Mouse (Mus musculus) forebrain, embryonic 12.5 days (tissue): ENCODE data around the gene Calcb. TPM values are rescaled to one million over a fixed set of nuclear protein-coding genes. Genes with fewer than 3 reads are reported as not detected.

Experiments used
- ATAC-seq: fragments of 200-750 bp; cut with Nextera tagmentation; 2 replicates; pipeline ENCODE4 v1.8.0; 2017; ENCODE audit warnings: moderate TSS enrichment; ENCODE audit not compliant: low FRiP score
- H3K27ac ChIP-seq: fragments of 300-500 bp; sonication (generic); 2 replicates; pipeline ENCODE4 v1.5.1; 2016; ENCODE audit warnings: mild to moderate bottlenecking
- H3K27me3 ChIP-seq: fragments of 300-500 bp; sonication (generic); 2 replicates; pipeline ENCODE4 v1.6.1; 2016; ENCODE audit warnings: mild to moderate bottlenecking
- H3K36me3 ChIP-seq: fragments of 300-500 bp; sonication (generic); replicated peaks from 2 replicates; pipeline ENCODE4 v1.6.1; 2016; ENCODE audit warnings: mild to moderate bottlenecking
- H3K4me1 ChIP-seq: fragments of 300-500 bp; sonication (generic); 2 replicates; pipeline ENCODE4 v1.6.1; 2016
- H3K4me2 ChIP-seq: fragments of 300-500 bp; sonication (generic); 2 replicates; pipeline ENCODE4 v1.6.1; 2016; ENCODE audit warnings: mild to moderate bottlenecking, moderate library complexity
- H3K4me3 ChIP-seq: fragments of 300-500 bp; sonication (generic); replicated peaks from 2 replicates; pipeline ENCODE4 v1.5.1; 2016; ENCODE audit warnings: mild to moderate bottlenecking
- H3K9ac ChIP-seq: fragments of 300-500 bp; sonication (generic); 2 replicates; pipeline ENCODE4 v1.6.1; 2016; ENCODE audit warnings: mild to moderate bottlenecking
- H3K9me3 ChIP-seq: fragments of 300-500 bp; sonication (generic); 2 replicates; pipeline ENCODE4 v1.6.1; 2016
- WGBS: fragments of 180-500 bp; shearing (Covaris S2); methylation state at CpG from one replicate; pipeline ENCODE4 v1.1.7; 2016; 5-methylcytosine and 5-hydroxymethylcytosine counted together
- polyA plus RNA-seq: library from polyadenylated mRNA; unstranded; fragments of >200 nt; fragmentation: Nextera tagmentation; extraction: Ambion mirVana; gene quantifications from 2 replicates; pipeline ENCODE4 v1.2.1, GENCODE M21; 2016

Gene Calcb
- polyA plus RNA-seq, 1 experiment from 2014 or later = 0.40 TPM

DNA sequence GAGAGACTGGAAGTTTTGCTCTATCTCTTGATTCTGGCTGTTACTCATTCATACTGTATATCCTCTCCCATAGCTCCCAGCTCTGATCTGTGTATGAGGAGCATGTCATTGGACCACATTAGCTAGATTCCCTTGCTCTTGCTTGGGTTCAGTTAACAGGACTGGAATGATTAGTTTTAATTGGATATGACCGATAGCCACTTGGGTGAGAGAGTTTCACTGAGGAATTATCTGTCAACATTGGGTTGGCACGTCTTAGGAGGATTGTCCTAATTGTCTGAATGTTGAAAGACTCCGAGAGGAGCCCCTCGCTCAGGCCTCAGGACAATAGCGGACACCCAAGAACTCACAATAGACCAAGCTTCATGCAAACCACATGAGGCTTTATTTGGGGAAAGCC lies 17.8 kb downstream of the Calcb start:
- Histone ChIP-seq H3K27me3 (no peaks in the 10 kb centered on the region), H3K36me3 (no peaks in the 10 kb centered on the region), H3K4me1 (no peaks in the 10 kb centered on the region; the same call in 1 of the 2 replicates), H3K27ac (no peak overlapping the region), H3K4me3 (no peak overlapping the region), H3K9ac (no peak overlapping the region), H3K4me2 (no peak overlapping the region), H3K9me3 (no peaks in the 10 kb centered on the region)
- WGBS = 39% methylated on average over 5 of the region's 5 CpGs
- no peak for ATAC-seq

DNA sequence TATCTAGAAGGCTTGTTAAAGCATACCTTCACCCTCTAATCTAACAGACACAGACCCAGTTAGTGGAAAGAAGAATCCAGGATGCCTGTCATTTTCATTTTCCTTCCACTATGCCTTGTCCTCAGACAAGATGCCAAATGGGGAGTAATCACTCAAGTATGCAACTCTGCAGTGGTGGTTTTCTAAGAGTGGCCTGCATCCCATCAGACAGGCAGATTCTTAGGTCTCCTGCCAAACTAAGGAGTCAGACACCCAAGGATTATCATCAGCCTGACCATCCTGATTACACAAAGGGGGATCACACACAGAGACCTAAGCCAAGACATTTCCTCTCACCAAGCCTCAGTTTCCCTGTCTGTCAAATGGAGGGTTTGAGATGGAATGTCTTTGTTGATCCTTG lies 19.7 kb downstream of the Calcb start:
- Histone ChIP-seq H3K27me3 (no peaks in the 10 kb centered on the region), H3K4me2 (no peak overlapping the region), H3K36me3 (no peaks in the 10 kb centered on the region), H3K9ac (no peak overlapping the region), H3K4me3 (no peak overlapping the region), H3K27ac (no peak overlapping the region), H3K9me3 (no peaks in the 10 kb centered on the region), H3K4me1 (no peaks in the 10 kb centered on the region; the same call in 1 of the 2 replicates)
- ATAC-seq = no peak

DNA sequence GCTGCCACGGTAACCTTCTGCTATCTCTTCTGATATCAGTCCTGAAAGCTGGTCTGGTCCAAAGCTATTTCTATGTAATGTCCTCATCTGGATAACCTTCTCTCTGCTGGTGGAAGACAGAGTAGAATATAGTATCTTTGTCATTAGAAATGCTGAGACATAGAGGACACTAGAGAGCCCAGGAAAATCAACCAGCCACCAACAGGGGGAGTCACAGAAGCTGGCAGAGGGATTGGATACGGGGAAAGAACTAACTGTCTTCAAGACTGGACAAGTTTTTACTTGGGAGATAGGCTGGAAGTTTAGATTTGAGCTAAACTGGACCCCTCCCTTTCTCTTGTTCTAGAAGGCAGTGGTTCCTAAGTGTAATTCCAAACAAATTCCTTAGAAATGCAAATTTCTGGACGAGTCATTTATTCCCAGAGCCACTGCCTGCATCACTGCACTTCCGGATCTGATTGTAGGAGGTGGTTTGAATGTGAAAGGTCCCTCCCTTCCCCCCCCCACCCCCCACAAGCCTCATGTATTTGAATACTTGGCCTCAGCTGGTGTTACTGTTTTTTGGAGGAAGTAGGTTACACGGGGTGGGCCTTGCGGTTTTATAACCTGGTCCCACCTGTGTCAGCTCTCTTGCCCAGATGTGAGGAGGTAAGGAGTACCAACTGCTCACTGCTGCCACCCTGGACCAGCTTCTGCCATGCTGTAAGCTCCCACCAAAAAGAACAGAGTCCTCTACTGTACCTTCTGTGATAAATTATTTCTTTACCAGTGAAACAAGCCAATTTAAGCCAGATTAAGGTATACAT lies 22.1 kb downstream of the Calcb start:
- no peak for ATAC-seq
- no peaks in the 10 kb centered on the region for H3K36me3 ChIP-seq
- 51% methylated on average over 6 of the region's 6 CpGs for WGBS
- H3K9me3 ChIP-seq = no peaks in the 10 kb centered on the region
- no peak overlapping the region for H3K9ac ChIP-seq
- peaks cover 9% of the 10 kb centered on the region for H3K4me1 ChIP-seq
- H3K4me3 ChIP-seq = no peak overlapping the region
- H3K27me3 ChIP-seq = peaks cover 13% of the 10 kb centered on the region
- no peak overlapping the region for H3K4me2 ChIP-seq
- no peak overlapping the region for H3K27ac ChIP-seq

- Histone ChIP-seq H3K27ac (no peak within 1 kb of the TSS), H3K9me3 (no peaks in the 10 kb centered on the region), H3K4me1 (peaks cover 17% of the 10 kb centered on the region), H3K4me2 (no peak within 1 kb of the TSS), H3K27me3 (peaks cover 28% of the 10 kb centered on the region), H3K4me3 (no peak within 1 kb of the TSS), H3K36me3 (no peaks in the 10 kb centered on the region), H3K9ac (no peak within 1 kb of the TSS)
- 76% methylated on average over 5 of the region's 5 CpGs for WGBS
- no peak for ATAC-seq
Measured at GRCm38 (mm10) chr7:114743022-114743780, 24.8 kb downstream of the Calcb start, which contains the start of gene Insc. Gene Insc, plus strand, starts transcription at chr7:114743694.

DNA sequence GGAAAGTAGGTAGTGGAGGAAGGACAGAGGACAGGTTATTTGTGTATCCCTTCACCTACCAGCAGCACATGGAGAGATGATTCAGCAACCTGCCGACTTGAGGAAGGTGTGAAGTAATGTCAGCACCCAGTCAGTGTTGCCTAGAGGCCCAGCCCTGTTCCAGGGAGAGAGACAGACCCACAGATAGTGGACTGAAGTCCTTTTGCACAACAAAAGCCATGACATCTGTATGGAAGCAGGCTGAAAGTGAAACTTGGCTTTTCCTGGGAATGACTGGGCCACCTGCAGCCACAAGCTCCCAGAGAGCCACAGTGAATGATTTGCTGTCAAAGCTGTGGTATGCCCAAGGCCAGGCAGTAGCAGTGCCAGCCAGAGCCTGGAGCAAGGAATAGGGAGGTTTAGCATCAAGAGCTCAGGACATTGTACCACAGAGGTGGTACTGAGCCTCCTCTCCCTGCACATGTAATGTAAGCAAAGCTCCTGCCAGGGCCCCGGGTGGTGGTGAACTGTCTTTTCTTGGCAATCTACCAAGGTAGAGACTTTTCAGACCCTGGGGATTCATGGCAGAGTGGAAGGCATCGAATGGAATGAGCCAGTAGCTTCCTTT lies 26.3 kb downstream of the Calcb start:
- Histone ChIP-seq H3K27ac (no peak overlapping the region), H3K9me3 (no peaks in the 10 kb centered on the region), H3K4me1 (peaks cover 17% of the 10 kb centered on the region), H3K36me3 (no peaks in the 10 kb centered on the region), H3K4me3 (no peak overlapping the region), H3K9ac (no peak overlapping the region), H3K27me3 (peaks cover 28% of the 10 kb centered on the region), H3K4me2 (no peak overlapping the region; the same call in 1 of the 2 replicates)
- 69% methylated on average over 3 of the region's 3 CpGs for WGBS
- no peak for ATAC-seq

DNA sequence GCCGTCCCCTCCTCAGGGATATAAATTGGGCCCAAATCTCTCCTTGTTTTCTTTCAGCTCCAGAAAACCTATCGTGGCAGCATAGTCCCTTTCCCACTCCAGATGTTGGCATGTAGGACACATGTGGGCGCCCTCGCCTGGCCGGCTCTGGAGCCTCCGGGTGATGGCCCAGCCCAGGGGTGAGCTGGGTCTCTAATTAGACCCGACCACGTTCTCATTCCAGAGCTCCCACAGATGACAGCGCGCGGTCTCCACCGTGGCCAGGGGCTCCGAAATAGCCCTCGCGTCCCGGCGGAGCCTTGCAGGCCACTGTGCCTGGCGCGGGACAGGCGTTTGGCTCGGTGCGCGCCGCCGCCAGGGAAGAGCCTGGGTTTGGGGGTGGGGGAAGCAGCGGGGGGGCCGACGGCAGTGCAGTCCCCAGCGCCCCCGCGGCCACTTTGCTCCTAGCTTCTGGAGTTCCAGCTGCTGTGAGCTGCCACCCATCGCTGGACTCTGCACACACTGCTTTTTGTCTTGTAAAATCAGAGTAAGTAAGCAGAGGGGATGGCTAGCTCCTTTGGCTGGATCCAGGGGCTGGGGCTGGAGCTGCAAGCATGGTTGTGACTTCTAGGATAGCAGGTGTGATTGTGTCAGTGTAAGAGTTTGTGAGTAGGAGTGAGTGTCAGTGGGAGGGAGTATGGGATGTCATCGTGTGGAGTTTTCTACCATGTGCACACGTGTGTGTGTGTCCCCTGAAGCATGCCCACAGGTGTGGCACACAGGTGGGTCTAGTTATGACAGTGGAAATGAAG lies 27.2 kb downstream of the Calcb start:
- Histone ChIP-seq H3K27ac (no peak overlapping the region), H3K9me3 (no peaks in the 10 kb centered on the region), H3K9ac (peak overlapping the region; percentile 44; the same call in 1 of the 2 replicates), H3K36me3 (no peaks in the 10 kb centered on the region), H3K4me2 (peak overlapping the region; percentile 71), H3K27me3 (peaks cover 28% of the 10 kb centered on the region), H3K4me3 (peak overlapping the region; percentile 34), H3K4me1 (peaks cover 17% of the 10 kb centered on the region)
- ATAC-seq = peak; percentile 23; the same call in 1 of the 2 replicates
- WGBS = 6% methylated on average over 34 of the region's 34 CpGs

DNA sequence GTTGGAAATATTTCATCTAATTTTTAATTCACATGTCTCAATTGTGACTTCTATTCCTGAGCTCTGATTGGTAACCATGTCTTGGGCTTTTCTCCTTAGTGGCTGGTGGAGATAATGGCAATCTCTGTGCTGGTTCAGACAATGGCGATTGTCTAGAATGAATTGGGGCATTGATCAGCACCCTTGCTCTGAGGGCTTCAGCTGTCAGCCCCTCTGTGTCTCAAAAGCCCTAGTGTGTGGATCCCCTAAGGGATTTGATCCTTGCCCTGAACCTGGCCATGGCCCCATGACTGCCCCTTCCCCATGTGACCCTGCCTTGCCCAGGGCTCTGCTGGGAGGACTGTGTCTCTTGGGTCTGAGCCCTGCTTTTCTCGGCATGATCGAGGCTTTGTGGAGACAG lies 29.2 kb downstream of the Calcb start:
- 62% methylated on average over 3 of the region's 3 CpGs for WGBS
- H3K27me3 ChIP-seq = peaks cover 28% of the 10 kb centered on the region
- no peaks in the 10 kb centered on the region for H3K36me3 ChIP-seq
- no peak overlapping the region for H3K27ac ChIP-seq
- no peak overlapping the region for H3K4me2 ChIP-seq
- H3K9me3 ChIP-seq = no peaks in the 10 kb centered on the region
- H3K4me3 ChIP-seq = no peak overlapping the region
- ATAC-seq = no peak
- H3K4me1 ChIP-seq = peaks cover 17% of the 10 kb centered on the region
- H3K9ac ChIP-seq = no peak overlapping the region

DNA sequence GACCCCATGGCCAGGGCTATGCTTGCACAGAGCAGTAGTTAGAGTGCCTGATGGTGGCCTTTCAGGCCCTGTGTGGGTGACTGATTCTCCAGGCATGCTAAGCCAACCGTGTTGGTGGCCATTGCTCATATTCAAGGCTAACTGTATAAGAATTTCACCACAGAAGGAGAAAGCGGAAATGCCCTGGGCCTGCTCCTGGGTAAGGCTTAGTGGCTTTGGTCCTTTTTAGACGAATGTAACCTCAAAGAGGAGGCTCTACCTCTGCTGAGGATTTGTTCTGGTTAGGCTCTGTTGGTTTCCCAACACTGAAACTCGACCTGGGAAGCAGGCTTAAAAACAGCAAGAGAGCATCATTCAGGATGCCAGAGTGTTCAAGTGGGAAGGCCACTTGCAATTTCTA lies 29.8 kb downstream of the Calcb start:
- H3K36me3 ChIP-seq = no peaks in the 10 kb centered on the region
- H3K27me3 ChIP-seq = peaks cover 28% of the 10 kb centered on the region
- peaks cover 18% of the 10 kb centered on the region for H3K4me1 ChIP-seq
- H3K4me3 ChIP-seq = no peak overlapping the region
- no peak for ATAC-seq
- H3K9me3 ChIP-seq = no peaks in the 10 kb centered on the region
- no peak overlapping the region for H3K4me2 ChIP-seq
- no peak overlapping the region for H3K9ac ChIP-seq
- WGBS = 65% methylated on average over 4 of the region's 4 CpGs
- H3K27ac ChIP-seq = no peak overlapping the region

GRCm38 (mm10) chr7:114753471-114753870 lies 35.0 kb downstream of the Calcb start:
- no peak overlapping the region for H3K4me3 ChIP-seq
- H3K4me1 ChIP-seq = peaks cover 8% of the 10 kb centered on the region; the same call in 1 of the 2 replicates
- H3K9ac ChIP-seq = no peak overlapping the region
- WGBS = 66% methylated on average over 2 of the region's 2 CpGs
- ATAC-seq = no peak
- no peaks in the 10 kb centered on the region for H3K36me3 ChIP-seq
- H3K27me3 ChIP-seq = no peaks in the 10 kb centered on the region; the same call in 1 of the 2 replicates
- H3K27ac ChIP-seq = no peak overlapping the region
- no peaks in the 10 kb centered on the region for H3K9me3 ChIP-seq
- no peak overlapping the region for H3K4me2 ChIP-seq

GRCm38 (mm10) chr7:114754196-114754595 lies 35.8 kb downstream of the Calcb start:
- Histone ChIP-seq H3K36me3 (no peaks in the 10 kb centered on the region), H3K4me3 (no peak overlapping the region), H3K4me2 (no peak overlapping the region), H3K9ac (no peak overlapping the region), H3K27ac (no peak overlapping the region), H3K27me3 (no peaks in the 10 kb centered on the region; the same call in 1 of the 2 replicates), H3K9me3 (no peaks in the 10 kb centered on the region), H3K4me1 (peaks cover 8% of the 10 kb centered on the region; the same call in 1 of the 2 replicates)
- no peak for ATAC-seq
- WGBS = 35% methylated on average over 1 of the region's 1 CpGs

DNA sequence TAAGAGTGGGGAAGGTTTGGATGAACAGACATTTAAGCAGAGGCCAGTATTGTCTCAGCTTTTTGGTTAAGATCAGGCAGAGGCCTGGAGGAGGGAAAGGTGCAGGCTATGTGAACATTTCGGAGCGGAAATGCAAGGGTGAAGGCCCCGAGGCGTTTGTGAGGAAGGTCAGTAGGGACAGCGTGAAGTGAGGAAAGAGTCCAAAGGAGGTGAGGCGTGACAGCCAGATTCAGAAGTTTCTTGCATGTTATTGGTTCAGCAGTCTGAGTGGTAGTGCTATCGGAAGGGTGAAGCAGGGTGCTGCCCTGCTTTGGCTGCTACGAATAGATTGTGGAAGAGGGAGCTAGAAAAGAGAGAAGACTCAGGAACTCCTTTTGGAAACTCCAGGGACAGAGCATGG lies 36.2 kb downstream of the Calcb start:
- H3K27ac ChIP-seq = no peak overlapping the region
- H3K4me2 ChIP-seq = no peak overlapping the region

More for the DNA sequence above, 36.2 kb downstream of the Calcb start:
- Histone ChIP-seq H3K27me3 (no peaks in the 10 kb centered on the region; the same call in 1 of the 2 replicates), H3K4me3 (no peak overlapping the region), H3K36me3 (no peaks in the 10 kb centered on the region), H3K9me3 (no peaks in the 10 kb centered on the region), H3K9ac (no peak overlapping the region), H3K4me1 (peaks cover 8% of the 10 kb centered on the region; the same call in 1 of the 2 replicates)
- ATAC-seq = no peak
- 88% methylated on average over 8 of the region's 8 CpGs for WGBS
